ENCODE assay signal across 17 mouse cellular contexts in genomic region chr3:82261976-82262375, GRCm38 (mm10).
A peak's percentile ranks its signal among the peaks of the same experiment; 100 is the strongest.
DNase-seq lines count a peak whose midpoint lies in the region; ATAC-seq and TF ChIP-seq lines count a peak whose summit lies in the region.
"Had no signal": no experiment of that assay in that cellular context is flagged by ENCODE, and none has a peak within 500 bp of the region (broad histone marks: within the 10 kb centered on the region; RNA-seq: fewer than 3 reads in every experiment).

No protein-coding gene starts in this region.

- H3K9me3 ChIP-seq in embryonic facial prominence, embryonic 14.5 days (ENCODE audit: control insufficient read depth, low read length), result no peaks in the 10 kb centered on the region
- H3K9me3 ChIP-seq in embryonic facial prominence, embryonic 10.5 days, result no peaks in the 10 kb centered on the region
- H3K9me3 ChIP-seq in kidney, embryonic 14.5 days (ENCODE audit: control insufficient read depth, low read length), result no peaks in the 10 kb centered on the region
- H3K9me3 ChIP-seq in midbrain, embryonic 14.5 days (ENCODE audit: control insufficient read depth, low read length), result no peaks in the 10 kb centered on the region
- H3K9me3 ChIP-seq: embryonic facial prominence, embryonic 13.5 days; hindbrain, embryonic 10.5 days; limb, embryonic 12.5 days; midbrain, embryonic 13.5 days; neural tube, embryonic 15.5 days had no signal

- ATAC-seq in embryonic facial prominence, embryonic 14.5 days (ENCODE audit: low read depth), result no peak
- ATAC-seq in kidney, embryonic 14.5 days (ENCODE audit: low FRiP score, low TSS enrichment), result peak; percentile 72
- ATAC-seq in midbrain, embryonic 14.5 days (ENCODE audit: low FRiP score, low TSS enrichment), result no peak
- ATAC-seq: midbrain, embryonic 13.5 days had no signal

- DNase-seq in embryonic facial prominence, embryonic 14.5 days (ENCODE audit: low spot score), result peak; percentile 50
- DNase-seq in embryonic facial prominence, embryonic 10.5 days (ENCODE audit: low spot score), result no peak
- peak; percentile 13 for DNase-seq in liver, adult 2 months (ENCODE audit: extremely low read depth, low read depth, low spot score)
- no peak for DNase-seq in liver
- DNase-seq in kidney, postnatal 4 days, result peak; percentile 36 to 50
- no peak for DNase-seq in midbrain, embryonic 14.5 days
- DNase-seq in urinary bladder, postnatal 36 days (ENCODE audit: low spot score in 2 of 2), result no peak
- DNase-seq: cerebellum, adult 8-10 months; forebrain, postnatal 0 days had no signal

- no peaks in the 10 kb centered on the region for H3K79me2 ChIP-seq in liver, adult 2 months (ENCODE audit: control insufficient read depth, insufficient read depth, low read length)

- 62% methylated on average over 3 of the region's 3 CpGs for WGBS in embryonic facial prominence, embryonic 14.5 days
- WGBS in embryonic facial prominence, embryonic 10.5 days, result 89% methylated on average over 3 of the region's 3 CpGs
- WGBS in liver, adult 2 months, result 84% methylated on average over 3 of the region's 3 CpGs
- WGBS in kidney, embryonic 14.5 days, result 59% methylated on average over 3 of the region's 3 CpGs
- 88% methylated on average over 3 of the region's 3 CpGs for WGBS in midbrain, embryonic 14.5 days

- H3K4me2 ChIP-seq in embryonic facial prominence, embryonic 14.5 days (ENCODE audit: low read depth, low read length), result no peak overlapping the region
- no peak overlapping the region for H3K4me2 ChIP-seq in kidney, embryonic 14.5 days (replicated peaks; ENCODE audit: low read depth, low read length)
- no peak overlapping the region for H3K4me2 ChIP-seq in midbrain, embryonic 14.5 days (ENCODE audit: low read length)
- H3K4me2 ChIP-seq: embryonic facial prominence, embryonic 13.5 days; limb, embryonic 12.5 days; midbrain, embryonic 13.5 days; neural tube, embryonic 15.5 days had no signal

- no peak overlapping the region for H3K9ac ChIP-seq in embryonic facial prominence, embryonic 14.5 days (ENCODE audit: low read depth, low read length)
- H3K9ac ChIP-seq in liver, adult 2 months (ENCODE audit: low read depth, low read length), result no peak overlapping the region
- no peak overlapping the region for H3K9ac ChIP-seq in kidney, embryonic 14.5 days (ENCODE audit: low read depth, low read length)
- H3K9ac ChIP-seq in midbrain, embryonic 14.5 days (replicated peaks; ENCODE audit: low read length), result no peak overlapping the region
- H3K9ac ChIP-seq: embryonic facial prominence, embryonic 13.5 days; forebrain, postnatal 0 days; limb, embryonic 12.5 days; midbrain, embryonic 13.5 days; neural tube, embryonic 15.5 days had no signal

- no peak for TF ChIP-seq POLR2A in liver, adult 2 months (IDR thresholded peaks at IDR 0.05; ENCODE audit: extremely low read depth, insufficient read depth, low read length)

- no peak overlapping the region for H3K27ac ChIP-seq in embryonic facial prominence, embryonic 14.5 days (replicated peaks; ENCODE audit: low read depth, low read length)
- no peak overlapping the region for H3K27ac ChIP-seq in embryonic facial prominence, embryonic 10.5 days (replicated peaks)
- no peak overlapping the region for H3K27ac ChIP-seq in liver, adult 2 months (replicated peaks; ENCODE audit: insufficient read depth, low read depth, low read length)
- H3K27ac ChIP-seq in kidney, embryonic 14.5 days (ENCODE audit: low read depth, low read length), result no peak overlapping the region
- H3K27ac ChIP-seq in midbrain, embryonic 14.5 days (replicated peaks; ENCODE audit: low read depth, low read length), result no peak overlapping the region
- H3K27ac ChIP-seq: embryonic facial prominence, embryonic 13.5 days; hindbrain, embryonic 10.5 days; left cerebral cortex, adult 2 months; limb, embryonic 12.5 days; midbrain, embryonic 13.5 days; neural tube, embryonic 15.5 days had no signal

- no peaks in the 10 kb centered on the region for H3K4me1 ChIP-seq in embryonic facial prominence, embryonic 14.5 days (ENCODE audit: control insufficient read depth, insufficient read depth, low read length)
- no peaks in the 10 kb centered on the region for H3K4me1 ChIP-seq in embryonic facial prominence, embryonic 10.5 days
- H3K4me1 ChIP-seq in liver, adult 2 months (ENCODE audit: control insufficient read depth, insufficient read depth, low read length), result peaks cover 2% of the 10 kb centered on the region; the same call in 1 of the 2 replicates
- H3K4me1 ChIP-seq in kidney, embryonic 14.5 days (ENCODE audit: control insufficient read depth, insufficient read depth, low read length), result no peaks in the 10 kb centered on the region; the same call in 1 of the 2 replicates
- no peaks in the 10 kb centered on the region for H3K4me1 ChIP-seq in midbrain, embryonic 14.5 days (ENCODE audit: control insufficient read depth, insufficient read depth, low read length)
- H3K4me1 ChIP-seq: embryonic facial prominence, embryonic 13.5 days; hindbrain, embryonic 10.5 days; limb, embryonic 12.5 days; midbrain, embryonic 13.5 days; neural tube, embryonic 15.5 days had no signal

- no peak for TF ChIP-seq CTCF in liver, adult 2 months (IDR thresholded peaks at IDR 0.05; ENCODE audit: low read depth, low read length)

- no peaks in the 10 kb centered on the region for H3K36me3 ChIP-seq in embryonic facial prominence, embryonic 14.5 days (ENCODE audit: control insufficient read depth, insufficient read depth, low read length)
- no peaks in the 10 kb centered on the region for H3K36me3 ChIP-seq in embryonic facial prominence, embryonic 10.5 days (replicated peaks)
- no peaks in the 10 kb centered on the region for H3K36me3 ChIP-seq in liver, adult 2 months (ENCODE audit: control insufficient read depth, insufficient read depth, low read length)
- no peaks in the 10 kb centered on the region for H3K36me3 ChIP-seq in kidney, embryonic 14.5 days (ENCODE audit: control insufficient read depth, insufficient read depth, low read length)
- H3K36me3 ChIP-seq in midbrain, embryonic 14.5 days (ENCODE audit: control insufficient read depth, insufficient read depth, low read length), result no peaks in the 10 kb centered on the region
- H3K36me3 ChIP-seq: embryonic facial prominence, embryonic 13.5 days; hindbrain, embryonic 10.5 days; limb, embryonic 12.5 days; midbrain, embryonic 13.5 days; neural tube, embryonic 15.5 days had no signal

- H3K27me3 ChIP-seq in embryonic facial prominence, embryonic 14.5 days (replicated peaks; ENCODE audit: control insufficient read depth, insufficient read depth, low read length), result no peaks in the 10 kb centered on the region
- no peaks in the 10 kb centered on the region for H3K27me3 ChIP-seq in embryonic facial prominence, embryonic 10.5 days (replicated peaks; ENCODE audit: low read depth, poor library complexity, severe bottlenecking)
- no peaks in the 10 kb centered on the region for H3K27me3 ChIP-seq in liver, adult 2 months (ENCODE audit: control insufficient read depth, insufficient read depth, low read length)
- no peaks in the 10 kb centered on the region for H3K27me3 ChIP-seq in kidney, embryonic 14.5 days (ENCODE audit: control insufficient read depth, insufficient read depth, low read length)
- H3K27me3 ChIP-seq in midbrain, embryonic 14.5 days (ENCODE audit: control insufficient read depth, insufficient read depth, low read length), result no peaks in the 10 kb centered on the region
- H3K27me3 ChIP-seq: embryonic facial prominence, embryonic 13.5 days; limb, embryonic 12.5 days; midbrain, embryonic 13.5 days; neural tube, embryonic 15.5 days had no signal

- H3K4me3 ChIP-seq in embryonic facial prominence, embryonic 14.5 days (ENCODE audit: low read depth, low read length), result no peak overlapping the region
- no peak overlapping the region for H3K4me3 ChIP-seq in embryonic facial prominence, embryonic 10.5 days
- no peak overlapping the region for H3K4me3 ChIP-seq in liver, adult 2 months (ENCODE audit: insufficient read depth, low read depth, low read length)
- no peak overlapping the region for H3K4me3 ChIP-seq in kidney, embryonic 14.5 days (ENCODE audit: low read length)
- H3K4me3 ChIP-seq in midbrain, embryonic 14.5 days (replicated peaks; ENCODE audit: low read depth, low read length), result no peak overlapping the region
- H3K4me3 ChIP-seq: embryonic facial prominence, embryonic 13.5 days; hindbrain, embryonic 10.5 days; left cerebral cortex, adult 2 months; limb, embryonic 12.5 days; midbrain, embryonic 13.5 days; myocyte; neural tube, embryonic 15.5 days had no signal

Comparison
In these comparisons a context has a peak if more than half of its experiments do, and no peak if none do; other contexts are left out.
1. DNase-seq: peak in embryonic facial prominence, embryonic 14.5 days (single experiment), liver, adult 2 months (single experiment) and kidney, postnatal 4 days (2 of 2); none in embryonic facial prominence, embryonic 10.5 days (single experiment), liver (single experiment), midbrain, embryonic 14.5 days (single experiment) and urinary bladder, postnatal 36 days (0 of 2).